Mouse (Mus musculus) testis, adult 2 months (tissue): ENCODE data around the gene Pitpnc1.

Source experiments
- CTCF ChIP-seq: fragments of 200-500 bp; IDR thresholded peaks from 2 replicates; pipeline ENCODE4 v1.5.1; 2012; ENCODE audit warnings: low read depth, mild to moderate bottlenecking, inconsistent platforms, low read length, moderate library complexity; ENCODE audit not compliant: control insufficient read depth, insufficient read depth, insufficient replicate concordance
- POLR2A ChIP-seq: fragments of 200-500 bp; IDR thresholded peaks from 2 replicates; pipeline ENCODE4 v1.6.1; 2012; ENCODE audit warnings: low read depth, mild to moderate bottlenecking, inconsistent platforms, low read length, moderate library complexity; ENCODE audit not compliant: control insufficient read depth

- TF ChIP-seq POLR2A (peak; percentile 95), CTCF (no peak)
Observed at GRCm38 (mm10) chr11:107479053-107479861, 8.8 kb upstream of the Pitpnc1 start, which contains the start of gene Psmd12.
